Mouse (Mus musculus) embryonic facial prominence, embryonic 12.5 days (tissue): ENCODE data around the gene Serpina1e. TPM values are rescaled to one million over a fixed set of nuclear protein-coding genes. Genes with fewer than 3 reads are reported as not detected.

Experiments
- ATAC-seq: fragments of 200-750 bp; cut with Nextera tagmentation; 2 replicates; pipeline ENCODE4 v1.8.0; 2017; ENCODE audit not compliant: insufficient number of reproducible peaks, insufficient read depth, low FRiP score, low TSS enrichment
- H3K27ac ChIP-seq: fragments of 300-500 bp; sonication (generic); 2 replicates; pipeline ENCODE4 v1.5.1; 2016; ENCODE audit warnings: mild to moderate bottlenecking
- H3K27me3 ChIP-seq: fragments of 300-500 bp; sonication (generic); 2 replicates; pipeline ENCODE4 v1.6.1; 2016; ENCODE audit warnings: mild to moderate bottlenecking, moderate library complexity
- H3K36me3 ChIP-seq: fragments of 300-500 bp; sonication (generic); 2 replicates; pipeline ENCODE4 v1.6.1; 2016; ENCODE audit warnings: mild to moderate bottlenecking
- H3K4me1 ChIP-seq: fragments of 300-500 bp; sonication (generic); 2 replicates; pipeline ENCODE4 v1.6.1; 2016
- H3K4me2 ChIP-seq: fragments of 300-500 bp; sonication (generic); replicated peaks from 2 replicates; pipeline ENCODE4 v1.6.1; 2016; ENCODE audit warnings: mild to moderate bottlenecking, moderate library complexity
- H3K4me3 ChIP-seq: fragments of 300-500 bp; sonication (generic); 2 replicates; pipeline ENCODE4 v1.5.1; 2016; ENCODE audit warnings: mild to moderate bottlenecking
- H3K9ac ChIP-seq: fragments of 300-500 bp; sonication (generic); 2 replicates; pipeline ENCODE4 v1.6.1; 2016; ENCODE audit warnings: mild to moderate bottlenecking, moderate library complexity
- H3K9me3 ChIP-seq: fragments of 300-500 bp; sonication (generic); 2 replicates; pipeline ENCODE4 v1.6.1; 2016; ENCODE audit warnings: mild to moderate bottlenecking, moderate library complexity
- WGBS: fragments of 180-500 bp; shearing (Covaris S2); methylation state at CpG from one replicate; pipeline ENCODE4 v1.1.7; 2016; 5-methylcytosine and 5-hydroxymethylcytosine counted together
- polyA plus RNA-seq: library from polyadenylated mRNA; unstranded; fragments of >200 nt; fragmentation: Nextera tagmentation; extraction: Ambion mirVana; gene quantifications from 2 replicates; pipeline ENCODE4 v1.2.1, GENCODE M21; 2016

Gene Serpina1e
- polyA plus RNA-seq, 1 experiment from 2014 or later, result not detected

DNA sequence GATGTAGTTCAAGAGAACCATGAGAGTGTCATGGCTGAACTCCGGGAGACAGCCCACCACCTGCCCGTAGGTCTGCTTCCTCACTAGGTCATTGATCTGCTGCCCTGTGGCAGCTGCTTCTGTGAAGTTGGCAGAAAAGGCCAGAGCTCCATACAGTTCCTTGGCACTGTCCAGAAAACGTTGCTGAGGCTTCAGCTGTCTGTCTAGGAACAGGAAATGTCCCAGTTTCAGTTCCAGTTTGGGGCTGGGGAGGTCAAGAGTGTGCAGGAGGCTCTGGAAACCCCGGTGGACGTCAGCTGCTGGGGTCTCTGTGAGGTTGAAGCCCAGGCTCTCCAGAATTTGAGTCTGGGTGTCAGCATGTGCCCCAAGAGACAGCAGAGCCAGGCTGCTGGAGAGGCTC, 27.1 kb upstream of the Serpina1e start:
- Histone ChIP-seq H3K9me3 (no peaks in the 10 kb centered on the region), H3K36me3 (no peaks in the 10 kb centered on the region), H3K4me2 (no peak overlapping the region), H3K27ac (no peak overlapping the region), H3K9ac (no peak overlapping the region), H3K4me1 (no peaks in the 10 kb centered on the region), H3K4me3 (no peak overlapping the region), H3K27me3 (no peaks in the 10 kb centered on the region)
- ATAC-seq, result no peak
- WGBS, result 71% methylated on average over 5 of the region's 5 CpGs

GRCm38 (mm10) chr12:103984935-103985334, 26.2 kb upstream of the Serpina1e start:
- Histone ChIP-seq H3K27me3 (no peaks in the 10 kb centered on the region), H3K9me3 (no peaks in the 10 kb centered on the region), H3K4me2 (no peak overlapping the region), H3K9ac (no peak overlapping the region), H3K4me1 (no peaks in the 10 kb centered on the region), H3K36me3 (no peaks in the 10 kb centered on the region), H3K27ac (no peak overlapping the region), H3K4me3 (no peak overlapping the region)
- 63% methylated on average over 4 of the region's 4 CpGs for WGBS
- ATAC-seq, result no peak

GRCm38 (mm10) chr12:103981646-103982360, 23.0 kb upstream of the Serpina1e start:
- Histone ChIP-seq H3K9ac (no peak overlapping the region), H3K27me3 (no peaks in the 10 kb centered on the region), H3K4me3 (no peak overlapping the region), H3K27ac (no peak overlapping the region), H3K9me3 (no peaks in the 10 kb centered on the region), H3K4me1 (no peaks in the 10 kb centered on the region), H3K4me2 (no peak overlapping the region), H3K36me3 (no peaks in the 10 kb centered on the region)
- 84% methylated on average over 7 of the region's 7 CpGs for WGBS
- ATAC-seq, result no peak

- Histone ChIP-seq H3K27ac (no peak overlapping the region), H3K9ac (no peak overlapping the region), H3K4me3 (no peak overlapping the region), H3K4me1 (no peaks in the 10 kb centered on the region), H3K36me3 (no peaks in the 10 kb centered on the region), H3K4me2 (no peak overlapping the region), H3K27me3 (no peaks in the 10 kb centered on the region), H3K9me3 (no peaks in the 10 kb centered on the region)
- WGBS, result 85% methylated on average over 10 of the region's 10 CpGs
- no peak for ATAC-seq
Measured at GRCm38 (mm10) chr12:103978294-103978693, 19.5 kb upstream of the Serpina1e start.

DNA sequence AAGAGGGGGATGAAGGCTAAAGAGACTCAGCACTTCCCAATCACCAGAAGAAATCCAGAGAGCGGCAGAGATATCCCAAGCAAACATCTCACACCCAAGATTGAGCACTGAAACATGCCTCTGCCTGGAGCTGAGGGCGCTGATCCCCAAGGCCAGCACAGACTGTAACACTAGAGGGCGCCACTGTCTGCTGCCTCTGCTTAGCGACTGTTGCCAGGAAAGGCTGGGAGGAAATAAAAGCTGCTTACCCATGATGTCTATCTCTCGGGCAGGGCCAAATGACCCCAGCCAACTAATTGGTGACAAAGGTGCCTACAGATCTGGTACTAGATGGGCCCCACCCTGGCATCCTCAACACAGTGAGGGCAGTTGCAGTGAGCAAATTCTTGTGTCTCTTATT, 19.1 kb upstream of the Serpina1e start:
- no peaks in the 10 kb centered on the region for H3K4me1 ChIP-seq
- 37% methylated on average over 5 of the region's 5 CpGs for WGBS
- ATAC-seq, result no peak
- H3K27me3 ChIP-seq, result no peaks in the 10 kb centered on the region
- no peak overlapping the region for H3K27ac ChIP-seq
- H3K9me3 ChIP-seq, result no peaks in the 10 kb centered on the region
- no peak overlapping the region for H3K4me2 ChIP-seq
- H3K9ac ChIP-seq, result no peak overlapping the region
- no peak overlapping the region for H3K4me3 ChIP-seq
- no peaks in the 10 kb centered on the region for H3K36me3 ChIP-seq

GRCm38 (mm10) chr12:103977060-103977459, 18.3 kb upstream of the Serpina1e start:
- no peak overlapping the region for H3K4me3 ChIP-seq
- H3K4me1 ChIP-seq, result no peaks in the 10 kb centered on the region
- 63% methylated on average over 3 of the region's 3 CpGs for WGBS
- no peaks in the 10 kb centered on the region for H3K36me3 ChIP-seq
- no peak overlapping the region for H3K4me2 ChIP-seq
- no peaks in the 10 kb centered on the region for H3K9me3 ChIP-seq
- no peak overlapping the region for H3K27ac ChIP-seq
- no peaks in the 10 kb centered on the region for H3K27me3 ChIP-seq
- no peak for ATAC-seq
- no peak overlapping the region for H3K9ac ChIP-seq

- H3K27ac ChIP-seq, result no peak overlapping the region
- no peak overlapping the region for H3K4me2 ChIP-seq
- no peak overlapping the region for H3K9ac ChIP-seq
- no peak overlapping the region for H3K4me3 ChIP-seq
- no peak for ATAC-seq
- H3K36me3 ChIP-seq, result no peaks in the 10 kb centered on the region
- H3K9me3 ChIP-seq, result peaks cover 8% of the 10 kb centered on the region; the same call in 1 of the 2 replicates
- 96% methylated on average over 4 of the region's 4 CpGs for WGBS
- no peaks in the 10 kb centered on the region for H3K4me1 ChIP-seq
- H3K27me3 ChIP-seq, result no peaks in the 10 kb centered on the region
Measured at GRCm38 (mm10) chr12:103971080-103971479, 12.3 kb upstream of the Serpina1e start.

DNA sequence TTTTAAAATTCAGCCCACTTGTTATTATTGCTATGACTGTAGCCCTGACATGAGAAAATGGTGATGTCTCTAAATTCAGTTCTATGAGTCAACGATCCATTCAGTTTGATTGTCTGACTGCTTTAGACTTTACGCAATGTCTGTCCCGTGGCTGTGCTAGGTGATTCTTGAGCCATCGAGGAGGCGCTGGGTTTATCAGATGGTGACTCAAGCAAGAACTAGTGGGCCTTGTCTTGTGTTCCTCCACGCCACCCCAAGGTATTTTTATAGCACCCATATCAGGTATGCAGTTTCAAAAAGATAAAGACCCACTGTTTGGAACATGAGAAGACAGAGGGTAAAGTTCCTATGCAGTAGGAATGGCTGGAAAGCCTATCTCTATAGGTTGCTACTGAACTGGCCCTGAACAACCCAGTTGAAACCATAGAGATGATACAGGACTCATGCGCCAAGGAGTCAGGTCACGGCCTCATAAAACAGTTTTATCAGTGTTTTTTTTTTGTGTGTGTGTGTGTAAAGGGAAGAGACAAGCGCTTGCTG, 10.9 kb upstream of the Serpina1e start:
- Histone ChIP-seq H3K9ac (no peak overlapping the region), H3K27ac (no peak overlapping the region), H3K9me3 (peaks cover 8% of the 10 kb centered on the region; the same call in 1 of the 2 replicates), H3K36me3 (no peaks in the 10 kb centered on the region), H3K27me3 (no peaks in the 10 kb centered on the region), H3K4me1 (no peaks in the 10 kb centered on the region), H3K4me2 (no peak overlapping the region), H3K4me3 (no peak overlapping the region)
- no peak for ATAC-seq
- WGBS, result 92% methylated on average over 9 of the region's 9 CpGs

GRCm38 (mm10) chr12:103966761-103967160, 8.0 kb upstream of the Serpina1e start:
- no peak overlapping the region for H3K9ac ChIP-seq
- H3K36me3 ChIP-seq, result no peaks in the 10 kb centered on the region
- H3K9me3 ChIP-seq, result peaks cover 8% of the 10 kb centered on the region; the same call in 1 of the 2 replicates
- H3K4me2 ChIP-seq, result no peak overlapping the region
- no peak overlapping the region for H3K4me3 ChIP-seq
- ATAC-seq, result no peak
- H3K4me1 ChIP-seq, result no peaks in the 10 kb centered on the region
- WGBS, result 71% methylated on average over 3 of the region's 3 CpGs
- no peaks in the 10 kb centered on the region for H3K27me3 ChIP-seq
- H3K27ac ChIP-seq, result no peak overlapping the region

- ATAC-seq, result no peak
- 89% methylated on average over 4 of the region's 4 CpGs for WGBS
- Histone ChIP-seq H3K9me3 (0 out of 2 replicates have a peak, but pooled peaks cover 3% of the 10 kb centered on the region), H3K4me1 (no peaks in the 10 kb centered on the region), H3K4me2 (no peak overlapping the region), H3K9ac (no peak overlapping the region), H3K36me3 (no peaks in the 10 kb centered on the region), H3K27me3 (no peaks in the 10 kb centered on the region), H3K4me3 (no peak overlapping the region), H3K27ac (no peak overlapping the region)
Measured at GRCm38 (mm10) chr12:103963288-103963687, 4.5 kb upstream of the Serpina1e start.

- no peak overlapping the region for H3K4me3 ChIP-seq
- WGBS, result 68% methylated on average over 8 of the region's 8 CpGs
- H3K9me3 ChIP-seq, result 0 out of 2 replicates have a peak, but pooled peaks cover 3% of the 10 kb centered on the region
- no peak for ATAC-seq
- H3K4me2 ChIP-seq, result no peak overlapping the region
- H3K36me3 ChIP-seq, result no peaks in the 10 kb centered on the region
- H3K27ac ChIP-seq, result no peak overlapping the region
- H3K9ac ChIP-seq, result no peak overlapping the region
- no peaks in the 10 kb centered on the region for H3K4me1 ChIP-seq
- no peaks in the 10 kb centered on the region for H3K27me3 ChIP-seq
Measured at GRCm38 (mm10) chr12:103962860-103963259, 4.1 kb upstream of the Serpina1e start.

DNA sequence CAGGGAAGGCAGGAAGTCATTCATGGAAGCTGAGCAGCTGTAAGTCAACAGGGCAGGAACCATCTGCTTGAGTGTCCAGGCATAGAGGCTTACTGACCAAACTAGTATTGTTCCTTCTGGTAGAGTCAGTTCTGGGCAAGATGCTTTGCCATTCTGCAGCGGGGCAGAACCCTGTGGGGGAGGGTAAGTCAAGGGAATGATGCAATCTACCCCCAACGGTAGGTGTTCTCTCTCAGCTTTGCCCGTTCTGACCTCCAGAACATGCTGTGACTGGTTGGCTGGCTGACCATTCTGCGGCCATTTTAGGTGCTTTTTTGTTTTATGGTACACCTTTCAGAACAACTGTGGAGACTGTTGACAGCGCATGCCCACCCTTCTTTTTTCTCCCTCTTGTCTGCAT, 3.6 kb upstream of the Serpina1e start:
- ATAC-seq, result no peak
- Histone ChIP-seq H3K9ac (no peak overlapping the region), H3K9me3 (no peaks in the 10 kb centered on the region), H3K36me3 (no peaks in the 10 kb centered on the region), H3K27me3 (no peaks in the 10 kb centered on the region), H3K27ac (no peak overlapping the region), H3K4me2 (no peak overlapping the region), H3K4me3 (no peak overlapping the region), H3K4me1 (no peaks in the 10 kb centered on the region)
- 89% methylated on average over 5 of the region's 5 CpGs for WGBS
